Mouse (Mus musculus) hindbrain, embryonic 11.5 days (tissue): ENCODE results near the gene Mrtfb. TPM values are rescaled to one million over a fixed set of nuclear protein-coding genes. Genes with fewer than 3 reads are reported as not detected.
A peak's percentile ranks its signal among the peaks of the same experiment; 100 is the strongest.

ENCODE experiments used
- ATAC-seq: fragments of 200-750 bp; cut with Nextera tagmentation; 2 replicates; pipeline ENCODE4 v1.8.0; 2017; ENCODE audit warnings: mild to moderate bottlenecking, moderate TSS enrichment, moderate library complexity; ENCODE audit not compliant: low FRiP score
- DNase-seq: peaks from one replicate; pipeline ENCODE4 v3.0.0-alpha.2; 2015; ENCODE audit warnings: low spot score
- H3K27ac ChIP-seq: fragments of 300-500 bp; sonication (generic); 2 replicates; pipeline ENCODE4 v1.5.1; 2014; ENCODE audit warnings: mild to moderate bottlenecking, low read depth, low read length
- H3K27me3 ChIP-seq: fragments of 300-500 bp; sonication (generic); 2 replicates; pipeline ENCODE4 v1.6.1; 2014; ENCODE audit warnings: mild to moderate bottlenecking, low read length, moderate library complexity, mixed read lengths; ENCODE audit not compliant: control insufficient read depth, insufficient read depth
- H3K36me3 ChIP-seq: fragments of 300-500 bp; sonication (generic); 2 replicates; pipeline ENCODE4 v1.6.1; 2014; ENCODE audit warnings: mild to moderate bottlenecking, low read length, moderate library complexity, mixed read lengths; ENCODE audit not compliant: control insufficient read depth, insufficient read depth
- H3K4me1 ChIP-seq: fragments of 300-500 bp; sonication (generic); replicated peaks from 2 replicates; pipeline ENCODE4 v1.6.1; 2014; ENCODE audit warnings: low read length, mixed read lengths; ENCODE audit not compliant: control insufficient read depth, insufficient read depth
- H3K4me2 ChIP-seq: fragments of 300-500 bp; sonication (generic); replicated peaks from 2 replicates; pipeline ENCODE4 v1.6.1; 2014; ENCODE audit warnings: mild to moderate bottlenecking, low read depth, low read length
- H3K4me3 ChIP-seq: fragments of 300-500 bp; sonication (generic); 2 replicates; pipeline ENCODE4 v1.5.1; 2014; ENCODE audit warnings: low read depth, low read length
- H3K9ac ChIP-seq: fragments of 300-500 bp; sonication (generic); 2 replicates; pipeline ENCODE4 v1.6.1; 2014; ENCODE audit warnings: low read depth, low read length
- H3K9me3 ChIP-seq: fragments of 300-500 bp; sonication (generic); 2 replicates; pipeline ENCODE4 v1.6.1; 2016; ENCODE audit warnings: low read length; ENCODE audit not compliant: control insufficient read depth
- WGBS: fragments of 180-500 bp; shearing (Covaris S2); extraction: QIAGEN DNeasy Blood & Tissue Kit; methylation state at CpG from one replicate; pipeline ENCODE4 v1.1.7; 2014; 5-methylcytosine and 5-hydroxymethylcytosine counted together
- polyA plus RNA-seq: library from polyadenylated mRNA; unstranded; fragments of >200 nt; fragmentation: Nextera tagmentation; extraction: Ambion mirVana; gene quantifications from 2 replicates; pipeline ENCODE4 v1.2.1, GENCODE M21; 2014

The Mrtfb gene
- polyA plus RNA-seq, 1 experiment from 2014 or later: 24.1 TPM

- H3K36me3 ChIP-seq: no peaks in the 10 kb centered on the region
- no peak overlapping the region for H3K4me3 ChIP-seq
- no peaks in the 10 kb centered on the region for H3K4me1 ChIP-seq
- DNase-seq (peak; percentile 11), ATAC-seq (no peak)
- no peak overlapping the region for H3K9ac ChIP-seq
- H3K27me3 ChIP-seq: no peaks in the 10 kb centered on the region
- no peak overlapping the region for H3K27ac ChIP-seq
- no peaks in the 10 kb centered on the region for H3K9me3 ChIP-seq
- whole genome bisulfite sequencing: 52% methylated on average over 14 of the region's 14 CpGs
- no peak overlapping the region for H3K4me2 ChIP-seq
These were observed 23.1 kb upstream of the Mrtfb start for GRCm38 (mm10) chr16:13232912-13233802.

GRCm38 (mm10) chr16:13239039-13239438 lies 17.2 kb upstream of the Mrtfb start:
- Histone ChIP-seq H3K27me3 (no peaks in the 10 kb centered on the region), H3K27ac (no peak overlapping the region), H3K9me3 (no peaks in the 10 kb centered on the region), H3K4me3 (no peak overlapping the region), H3K9ac (no peak overlapping the region), H3K4me2 (no peak overlapping the region), H3K36me3 (no peaks in the 10 kb centered on the region), H3K4me1 (no peaks in the 10 kb centered on the region)
- DNase-seq (no peak), ATAC-seq (no peak)
- 85% methylated on average over 4 of the region's 4 CpGs for WGBS

- WGBS: 81% methylated on average over 2 of the region's 2 CpGs
- no peaks in the 10 kb centered on the region for H3K36me3 ChIP-seq
- no peak overlapping the region for H3K4me3 ChIP-seq
- no peak overlapping the region for H3K27ac ChIP-seq
- no peak overlapping the region for H3K9ac ChIP-seq
- H3K9me3 ChIP-seq: no peaks in the 10 kb centered on the region
- no peak for DNase-seq
- no peaks in the 10 kb centered on the region for H3K4me1 ChIP-seq
- no peak for ATAC-seq
- H3K4me2 ChIP-seq: no peak overlapping the region
- no peaks in the 10 kb centered on the region for H3K27me3 ChIP-seq
These were observed 16.7 kb upstream of the Mrtfb start for GRCm38 (mm10) chr16:13239544-13239943.

GRCm38 (mm10) chr16:13240326-13240725 lies 16.0 kb upstream of the Mrtfb start:
- H3K9ac ChIP-seq: no peak overlapping the region
- H3K27me3 ChIP-seq: no peaks in the 10 kb centered on the region
- no peak overlapping the region for H3K4me2 ChIP-seq
- H3K4me1 ChIP-seq: no peaks in the 10 kb centered on the region
- H3K4me3 ChIP-seq: no peak overlapping the region
- H3K9me3 ChIP-seq: no peaks in the 10 kb centered on the region
- WGBS: 79% methylated on average over 7 of the region's 7 CpGs
- DNase-seq (no peak), ATAC-seq (no peak)
- H3K27ac ChIP-seq: no peak overlapping the region
- H3K36me3 ChIP-seq: no peaks in the 10 kb centered on the region

GRCm38 (mm10) chr16:13245658-13246057 lies 10.6 kb upstream of the Mrtfb start:
- no peak for ATAC-seq
- H3K36me3 ChIP-seq: no peaks in the 10 kb centered on the region
- H3K27me3 ChIP-seq: no peaks in the 10 kb centered on the region
- no peak overlapping the region for H3K4me2 ChIP-seq
- no peaks in the 10 kb centered on the region for H3K9me3 ChIP-seq
- WGBS: 27% methylated on average over 4 of the region's 4 CpGs
- H3K27ac ChIP-seq: no peak overlapping the region
- DNase-seq: no peak
- H3K4me1 ChIP-seq: no peaks in the 10 kb centered on the region
- no peak overlapping the region for H3K4me3 ChIP-seq
- no peak overlapping the region for H3K9ac ChIP-seq

- H3K4me1 ChIP-seq: no peaks in the 10 kb centered on the region
- H3K27me3 ChIP-seq: no peaks in the 10 kb centered on the region
- no peak overlapping the region for H3K4me2 ChIP-seq
- no peaks in the 10 kb centered on the region for H3K9me3 ChIP-seq
- 72% methylated on average over 3 of the region's 3 CpGs for WGBS
- no peaks in the 10 kb centered on the region for H3K36me3 ChIP-seq
- no peak overlapping the region for H3K27ac ChIP-seq
- no peak overlapping the region for H3K9ac ChIP-seq
- DNase-seq: no peak
- H3K4me3 ChIP-seq: no peak overlapping the region
- ATAC-seq: no peak
These were observed 9.4 kb upstream of the Mrtfb start for GRCm38 (mm10) chr16:13246855-13247254.

- H3K4me1 ChIP-seq: no peaks in the 10 kb centered on the region
These were observed 6.2 kb upstream of the Mrtfb start for GRCm38 (mm10) chr16:13250061-13250460.

GRCm38 (mm10) chr16:13256667-13257527 lies 616 bp downstream of the Mrtfb start:
- no peaks in the 10 kb centered on the region; the same call in 1 of the 2 replicates for H3K4me1 ChIP-seq
- peak overlapping the region; percentile 85 for H3K4me3 ChIP-seq
- H3K36me3 ChIP-seq: no peaks in the 10 kb centered on the region
- no peaks in the 10 kb centered on the region for H3K9me3 ChIP-seq
- peak overlapping the region; percentile 54; the same call in 1 of the 2 replicates for H3K27ac ChIP-seq
- no peaks in the 10 kb centered on the region for H3K27me3 ChIP-seq
- peak overlapping the region; percentile 92 for H3K9ac ChIP-seq
- 7% methylated on average over 47 of the region's 64 CpGs for WGBS
- DNase-seq: no peak
- H3K4me2 ChIP-seq: peak overlapping the region; percentile 91
- peak; percentile 83 for ATAC-seq

More at GRCm38 (mm10) chr16:13250061-13250460, 6.2 kb upstream of the Mrtfb start:
- H3K4me2 ChIP-seq: no peak overlapping the region
- no peak overlapping the region for H3K27ac ChIP-seq
- H3K36me3 ChIP-seq: no peaks in the 10 kb centered on the region
- H3K9me3 ChIP-seq: no peaks in the 10 kb centered on the region
- no peaks in the 10 kb centered on the region for H3K27me3 ChIP-seq
- ATAC-seq (no peak), DNase-seq (no peak)
- no peak overlapping the region for H3K4me3 ChIP-seq
- 82% methylated on average over 5 of the region's 5 CpGs for whole genome bisulfite sequencing
- no peak overlapping the region for H3K9ac ChIP-seq
